Mouse (Mus musculus) brain, embryonic 14.5 days (tissue): ENCODE results near the gene Tspoap1.

Source experiments
- CTCF ChIP-seq: fragments of 200-500 bp; IDR thresholded peaks from 2 replicates; pipeline ENCODE4 v1.5.1; 2012; ENCODE audit warnings: inconsistent platforms, mild to moderate bottlenecking, moderate library complexity, borderline replicate concordance; ENCODE audit not compliant: insufficient read depth, insufficient read length; ENCODE audit errors: extremely low read depth
- POLR2A ChIP-seq: fragments of 200-500 bp; IDR thresholded peaks from 2 replicates; pipeline ENCODE4 v1.6.1; 2012; ENCODE audit warnings: mild to moderate bottlenecking, inconsistent platforms, borderline replicate concordance; ENCODE audit not compliant: poor library complexity, insufficient read depth, insufficient read length, severe bottlenecking; ENCODE audit errors: extremely low read depth

GRCm38 (mm10) chr11:87801711-87802275 lies 41.5 kb downstream of the Tspoap1 start:
- TF ChIP-seq POLR2A (no peak), CTCF (no peak)
